Mouse (Mus musculus) spleen, adult 2 months (tissue): ENCODE measurements around the gene Ccn1. TPM values are rescaled to one million over a fixed set of nuclear protein-coding genes. Genes with fewer than 3 reads are reported as not detected.

ENCODE experiments used
- DNase-seq, 2 experiments: peaks; one replicate each; pipeline versions ENCODE4 v3.0.0 to v3.0.0-alpha.2; 2012 to 2021; ENCODE audit warnings: low spot score in 2 of 2, low read depth in 1 of 2
- H3K27ac ChIP-seq: fragments of 200-500 bp; 2 replicates; pipeline ENCODE4 v1.5.1; 2012; ENCODE audit warnings: low read length, inconsistent platforms; ENCODE audit not compliant: insufficient read depth
- H3K27me3 ChIP-seq: fragments of 200-500 bp; 2 replicates; pipeline ENCODE4 v1.6.1; 2012; ENCODE audit warnings: mild to moderate bottlenecking, moderate library complexity, low read length, inconsistent platforms; ENCODE audit not compliant: control insufficient read depth, insufficient read depth
- H3K36me3 ChIP-seq: fragments of 200-500 bp; 2 replicates; pipeline ENCODE4 v1.6.1; 2012; ENCODE audit warnings: mild to moderate bottlenecking, low read length, inconsistent platforms; ENCODE audit not compliant: control insufficient read depth, insufficient read depth
- H3K4me1 ChIP-seq: fragments of 200-500 bp; 2 replicates; pipeline ENCODE4 v1.6.1; 2011; ENCODE audit warnings: inconsistent platforms; ENCODE audit not compliant: control insufficient read depth, insufficient read depth, insufficient read length
- H3K4me3 ChIP-seq: fragments of 200-500 bp; 2 replicates; pipeline ENCODE4 v1.5.1; 2011; ENCODE audit warnings: mild to moderate bottlenecking, inconsistent platforms; ENCODE audit not compliant: insufficient read depth, insufficient read length; ENCODE audit errors: extremely low read depth
- CTCF ChIP-seq: fragments of 200-500 bp; IDR thresholded peaks from 2 replicates; pipeline ENCODE4 v1.5.1; 2011; ENCODE audit warnings: mild to moderate bottlenecking, inconsistent platforms; ENCODE audit not compliant: insufficient read depth, insufficient read length, insufficient replicate concordance; ENCODE audit errors: extremely low read depth
- POLR2A ChIP-seq: fragments of 200-500 bp; IDR thresholded peaks from 2 replicates; pipeline ENCODE4 v1.6.1; 2011; ENCODE audit warnings: low read depth, low read length, inconsistent platforms
- WGBS: fragments of 180-500 bp; shearing (Covaris S2); methylation state at CpG from one replicate; pipeline ENCODE4 v1.1.7; 2018; 5-methylcytosine and 5-hydroxymethylcytosine counted together
- polyA plus RNA-seq: library from polyadenylated mRNA; depleted of rRNA; stranded (reverse); fragments of >200 nt; gene quantifications from 2 replicates; pipeline ENCODE4 v1.2.3, GENCODE M21; 2012

The Ccn1 gene
- polyA plus RNA-seq, 1 experiment = 26.5 TPM

GRCm38 (mm10) chr3:145654028-145654427 is 4.2 kb upstream of the Ccn1 start:
- H3K36me3 ChIP-seq = no peaks in the 10 kb centered on the region

DNA sequence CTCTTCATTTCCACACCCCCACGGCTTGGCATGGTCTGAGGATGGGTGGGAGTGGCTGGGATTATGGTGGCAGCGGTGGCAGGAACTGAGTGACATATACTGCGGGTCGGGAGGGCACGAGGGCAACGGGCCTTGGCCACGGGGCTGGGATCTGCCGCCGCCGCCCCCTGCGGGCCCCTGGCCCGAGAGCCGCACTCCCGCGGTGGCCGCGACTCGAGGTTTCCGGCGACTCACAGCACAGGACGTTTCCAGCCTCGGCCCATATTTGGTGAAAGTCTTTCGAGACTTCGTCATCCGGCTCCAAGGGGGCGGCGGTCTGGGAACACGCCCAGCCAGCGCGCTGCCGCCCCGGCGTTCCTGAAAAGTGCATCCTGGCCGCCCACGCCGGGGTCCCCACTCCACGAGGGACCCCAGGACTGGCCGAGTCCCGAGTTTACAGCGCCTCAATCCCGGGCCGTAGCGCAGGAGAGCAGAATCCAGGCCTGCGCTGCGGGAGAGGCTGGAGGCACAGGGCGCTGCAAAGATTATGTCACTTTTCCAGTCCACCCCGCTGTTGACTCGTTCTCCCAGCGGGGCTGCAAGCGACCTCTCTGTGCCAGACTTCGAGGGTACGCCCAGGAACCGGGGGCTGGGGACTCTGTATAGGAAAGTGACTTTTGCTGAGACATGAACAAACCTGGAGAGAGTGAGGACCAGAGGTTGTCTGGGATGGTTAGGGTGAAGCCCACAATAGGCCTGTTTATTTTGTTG is 3.6 kb upstream of the Ccn1 start:
- WGBS = 4% methylated on average over 53 of the region's 53 CpGs
- TF ChIP-seq POLR2A (no peak), CTCF (no peak)

More at GRCm38 (mm10) chr3:145654028-145654427, 4.2 kb upstream of the Ccn1 start:
- 92% methylated on average over 9 of the region's 9 CpGs for WGBS
- Histone ChIP-seq H3K4me3 (no peak overlapping the region), H3K27ac (no peak overlapping the region), H3K27me3 (peaks cover 10% of the 10 kb centered on the region; the same call in 1 of the 2 replicates), H3K4me1 (no peaks in the 10 kb centered on the region; the same call in 1 of the 2 replicates)
- TF ChIP-seq CTCF (no peak), POLR2A (no peak)
- no peak for DNase-seq

DNA sequence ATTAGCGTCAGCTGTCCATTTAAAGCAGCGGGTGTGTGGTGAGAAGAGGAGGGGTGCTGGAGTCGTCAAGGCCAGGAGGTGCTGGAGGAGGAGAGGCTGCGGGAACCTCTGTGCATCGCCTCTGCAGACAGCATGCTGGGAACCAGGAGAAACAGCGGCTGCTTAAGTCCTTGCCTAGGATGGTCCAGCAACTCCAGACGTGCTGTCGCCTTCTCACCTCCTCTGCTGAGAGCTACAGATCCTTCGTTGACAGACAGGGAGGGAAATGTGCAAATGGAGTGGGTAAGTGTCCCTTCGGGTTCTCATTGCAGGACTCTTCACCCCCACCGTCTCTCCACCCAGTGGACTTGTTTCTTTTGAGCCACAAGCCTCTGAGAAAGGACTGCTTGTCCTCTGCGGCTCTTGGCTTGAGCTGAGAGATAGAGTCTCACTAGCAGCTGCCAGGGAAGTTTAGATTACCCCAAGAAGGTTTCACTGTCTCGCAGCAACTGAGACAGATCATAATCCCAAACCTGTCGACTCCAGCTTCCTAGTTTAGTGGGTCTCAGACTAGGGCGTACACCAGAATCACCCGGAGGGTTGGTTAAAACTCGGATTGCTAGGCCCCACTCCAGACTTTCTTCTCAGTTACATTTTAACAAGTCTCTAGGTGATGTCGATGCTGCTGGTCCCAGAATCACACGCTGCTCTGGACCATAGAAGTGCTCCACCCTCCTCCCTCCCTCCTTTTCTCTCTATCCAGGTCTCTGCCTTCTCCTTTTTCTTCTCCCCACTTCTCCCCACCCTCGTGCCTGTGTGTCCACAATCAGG is 2.7 kb upstream of the Ccn1 start:
- peak overlapping the region; percentile 26; the same call in 1 of the 2 replicates for H3K4me3 ChIP-seq
- H3K4me1 ChIP-seq = no peaks in the 10 kb centered on the region; the same call in 1 of the 2 replicates
- WGBS = 21% methylated on average over 20 of the region's 20 CpGs
- TF ChIP-seq POLR2A (no peak), CTCF (no peak)
- H3K27me3 ChIP-seq = peaks cover 10% of the 10 kb centered on the region; the same call in 1 of the 2 replicates
- DNase-seq = no peak
- no peaks in the 10 kb centered on the region for H3K36me3 ChIP-seq
- peak overlapping the region; percentile 78 for H3K27ac ChIP-seq

More for the DNA sequence above, 3.6 kb upstream of the Ccn1 start:
- H3K4me3 ChIP-seq = peak overlapping the region; percentile 41; the same call in 1 of the 2 replicates
- DNase-seq = no peak
- H3K4me1 ChIP-seq = no peaks in the 10 kb centered on the region; the same call in 1 of the 2 replicates
- H3K27me3 ChIP-seq = peaks cover 10% of the 10 kb centered on the region; the same call in 1 of the 2 replicates
- peak overlapping the region; percentile 78 for H3K27ac ChIP-seq
- H3K36me3 ChIP-seq = no peaks in the 10 kb centered on the region

GRCm38 (mm10) chr3:145651978-145652321 is 2.2 kb upstream of the Ccn1 start:
- Histone ChIP-seq H3K4me3 (no peak overlapping the region), H3K27ac (peak overlapping the region; percentile 73; the same call in 1 of the 2 replicates), H3K27me3 (peaks cover 10% of the 10 kb centered on the region; the same call in 1 of the 2 replicates), H3K36me3 (no peaks in the 10 kb centered on the region), H3K4me1 (no peaks in the 10 kb centered on the region; the same call in 1 of the 2 replicates)
- WGBS = 22% methylated on average over 10 of the region's 10 CpGs
- no peak for TF ChIP-seq POLR2A
- TF ChIP-seq CTCF = no peak
- no peak for DNase-seq

- WGBS = 13% methylated on average over 19 of the region's 19 CpGs
- Histone ChIP-seq H3K4me1 (no peaks in the 10 kb centered on the region; the same call in 1 of the 2 replicates), H3K4me3 (peak overlapping the region; percentile 14; the same call in 1 of the 2 replicates), H3K27ac (peak overlapping the region; percentile 62; the same call in 1 of the 2 replicates), H3K27me3 (peaks cover 10% of the 10 kb centered on the region; the same call in 1 of the 2 replicates), H3K36me3 (no peaks in the 10 kb centered on the region)
- no peak for DNase-seq
- TF ChIP-seq CTCF (no peak), POLR2A (no peak)
Observed at GRCm38 (mm10) chr3:145651029-145651977, 1.5 kb upstream of the Ccn1 start.
